Mouse (Mus musculus): Measurements from ENCODE around the gene Olfr1023.

The Olfr1023 gene

GRCm38 (mm10) chr2:85885340-85885739 lies at the start of gene Olfr1023:
Gene Olfr1023 (plus strand): TSS chr2:85885640.
- DNase-seq (ENCODE audit: low spot score), result no peak

- no peak for DNase-seq (ENCODE audit: low spot score)
Observed at GRCm38 (mm10) chr2:85845383-85845782, 40.1 kb upstream of the Olfr1023 start, which contains the start of gene Olfr1019. Gene Olfr1019 (minus strand): TSS chr2:85845483.

GRCm38 (mm10) chr2:85846730-85847129 lies 38.7 kb upstream of the Olfr1023 start, which contains the start of gene Olfr1020:
Gene Olfr1020 (plus strand): TSS chr2:85847030.
- DNase-seq (ENCODE audit: low spot score), result no peak

GRCm38 (mm10) chr2:85868294-85868693 lies 17.1 kb upstream of the Olfr1023 start, which contains the start of gene Olfr1022:
Gene Olfr1022 (plus strand): TSS chr2:85868594.
- no peak for DNase-seq (ENCODE audit: low spot score)

- DNase-seq (ENCODE audit: low spot score), result no peak
Observed at GRCm38 (mm10) chr2:85904952-85905351, 19.5 kb downstream of the Olfr1023 start, which contains the start of gene Olfr1024. Gene Olfr1024 (minus strand): TSS chr2:85905052.

GRCm38 (mm10) chr2:85913197-85913596 lies 27.8 kb downstream of the Olfr1023 start:
- DNase-seq (ENCODE audit: low spot score), result no peak

- no peak for DNase-seq (ENCODE audit: low spot score)
Observed at GRCm38 (mm10) chr2:85914893-85915292, 29.5 kb downstream of the Olfr1023 start, which contains the start of gene Olfr1025-ps1. Gene Olfr1025-ps1 (plus strand): TSS chr2:85915193.

- DNase-seq (ENCODE audit: low spot score), result no peak
Observed at GRCm38 (mm10) chr2:85921258-85921657, 35.8 kb downstream of the Olfr1023 start, which contains the start of gene Olfr1026. Gene Olfr1026 (plus strand): TSS chr2:85921558.

All from T-cell, adult 2 months (primary cell).